Mouse (Mus musculus): ENCODE results near the gene Mdm4. TPM values are rescaled to one million over a fixed set of nuclear protein-coding genes. Genes with fewer than 3 reads are reported as not detected.

Gene Mdm4
- 48.4 and 64.4 TPM in 2 replicates for polyA plus RNA-seq (2012; ENCODE audit: low replicate concordance)

DNA sequence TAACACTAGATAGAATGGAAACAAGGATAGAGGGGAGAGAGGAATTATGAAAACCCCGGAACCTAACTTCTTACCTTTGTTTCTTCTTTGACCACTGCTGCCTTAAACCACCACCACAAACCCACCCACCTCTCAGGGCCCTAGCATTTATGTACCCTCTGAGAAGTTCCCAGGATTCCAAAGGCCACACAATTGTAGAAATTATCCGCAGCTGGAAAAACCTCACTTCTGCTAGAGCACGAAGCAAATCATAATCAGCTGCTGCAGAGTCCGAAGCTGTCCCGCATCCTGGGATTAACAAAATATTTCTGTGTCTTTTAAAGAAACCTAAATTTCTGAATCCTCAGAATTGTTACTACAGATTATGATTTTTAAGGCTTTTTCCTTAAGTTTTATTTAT lies at the start of gene Mdm4:
Mdm4 (minus strand) TSS at position 101 of the 400 bp plus-strand sequence.

DNA sequence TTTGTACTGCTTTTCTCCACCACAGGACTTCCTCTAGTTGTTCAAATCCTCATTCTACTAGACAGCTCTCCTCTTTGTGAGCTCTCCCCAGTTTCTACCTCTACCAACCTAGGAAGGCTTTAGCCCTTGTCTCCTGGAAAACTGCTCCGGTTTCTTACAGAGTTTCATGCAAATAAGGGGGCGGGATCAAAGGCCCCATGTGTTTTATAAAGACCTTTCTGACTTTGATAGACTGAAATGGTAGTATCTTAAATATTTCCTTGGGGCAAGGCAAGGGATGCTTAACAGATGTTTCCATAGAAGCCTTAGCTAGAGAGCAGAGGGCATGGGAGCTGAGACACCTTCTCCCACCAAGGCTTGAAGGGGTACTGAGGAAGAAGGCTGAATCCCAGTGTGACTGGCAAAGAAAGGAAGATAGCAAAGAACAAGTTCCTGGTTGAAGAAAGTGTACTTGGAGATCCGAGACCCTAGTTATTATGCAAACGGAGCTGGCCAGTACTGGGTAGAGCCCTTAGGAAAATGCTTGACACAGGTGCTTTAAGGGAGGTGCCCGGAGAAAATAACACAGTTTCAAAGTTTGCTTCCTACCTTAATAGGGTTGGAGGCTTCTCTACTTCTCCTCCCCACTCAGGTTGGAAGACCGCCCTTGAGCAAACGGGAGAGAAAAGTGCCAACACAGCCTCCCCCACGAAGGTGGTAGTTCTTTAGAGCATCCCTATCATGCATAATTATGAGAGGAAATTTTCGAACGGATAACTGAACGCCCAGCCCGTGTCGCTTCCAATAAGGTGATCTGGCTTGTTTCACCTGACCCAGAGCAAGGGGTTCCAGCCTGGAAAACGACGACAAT lies 14.9 kb upstream of the Mdm4 start, which contains the start of gene Pik3c2b:
Pik3c2b (plus strand) TSS at position 657 of the 850 bp plus-strand sequence.

Other genes with a start within 250 kb of the Mdm4 start
- gene Lrrn2, start 150.3 kb downstream of the Mdm4 start, polyA plus RNA-seq (2012; ENCODE audit: low replicate concordance) = 0.18 and 0.28 TPM in 2 replicates
- gene Pik3c2b, start 15.1 kb upstream of the Mdm4 start, polyA plus RNA-seq (2012; ENCODE audit: low replicate concordance) = 3.0 and 3.8 TPM in 2 replicates
- gene Ppp1r15b, start 100.6 kb upstream of the Mdm4 start, polyA plus RNA-seq (2012; ENCODE audit: low replicate concordance) = 46.6 and 51.1 TPM in 2 replicates
- gene Plekha6, start 133.6 kb upstream of the Mdm4 start, polyA plus RNA-seq (2012; ENCODE audit: low replicate concordance) = 2.7 and 8.6 TPM in 2 replicates

Measured in leukemia stem cell, adult 10-12 weeks (primary cell).